Mouse (Mus musculus) yolk sac, embryonic 10.5 days (tissue): ENCODE data around the gene Zc3hav1l.

Experiments
- DNase-seq: peaks from one replicate; pipeline ENCODE4 v3.0.0-alpha.2; 2017; ENCODE audit warnings: low spot score

Zc3hav1l gene

DNA sequence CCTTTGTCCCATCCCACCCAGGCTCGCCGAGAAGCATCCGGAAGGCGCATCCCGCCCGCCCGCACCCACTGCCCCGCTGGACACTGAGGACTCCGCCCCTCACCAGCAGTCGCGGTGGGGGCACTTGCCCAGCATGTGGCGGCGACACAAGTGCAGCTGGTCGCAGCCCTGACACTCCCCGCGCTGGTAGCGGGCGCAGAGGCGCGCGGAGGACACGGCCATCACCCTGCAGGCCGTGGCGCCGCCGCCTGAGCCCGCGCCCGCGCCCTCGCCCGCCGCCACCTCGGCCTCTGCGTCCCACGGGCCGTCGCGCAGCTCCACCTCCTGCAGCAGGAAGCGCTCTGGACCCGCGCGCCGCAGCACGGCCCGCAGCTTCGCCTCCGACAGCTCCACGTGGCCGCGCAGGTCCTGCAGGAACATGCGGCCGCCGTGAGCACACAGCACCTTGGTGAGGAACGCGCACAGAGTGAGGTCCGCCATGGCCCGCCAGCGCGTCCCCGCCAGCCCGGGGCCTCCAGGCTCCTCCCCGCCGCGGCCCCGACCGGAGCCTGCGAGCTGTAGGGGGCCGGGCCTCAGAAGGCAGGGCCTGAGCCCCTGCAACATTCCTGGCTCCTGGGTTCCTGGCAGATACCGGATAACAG is at the start of gene Zc3hav1l:
TSS of gene Zc3hav1l (minus strand) at position 499 of the 641 bp plus-strand sequence.
- DNase-seq, result peak; percentile 89

DNA sequence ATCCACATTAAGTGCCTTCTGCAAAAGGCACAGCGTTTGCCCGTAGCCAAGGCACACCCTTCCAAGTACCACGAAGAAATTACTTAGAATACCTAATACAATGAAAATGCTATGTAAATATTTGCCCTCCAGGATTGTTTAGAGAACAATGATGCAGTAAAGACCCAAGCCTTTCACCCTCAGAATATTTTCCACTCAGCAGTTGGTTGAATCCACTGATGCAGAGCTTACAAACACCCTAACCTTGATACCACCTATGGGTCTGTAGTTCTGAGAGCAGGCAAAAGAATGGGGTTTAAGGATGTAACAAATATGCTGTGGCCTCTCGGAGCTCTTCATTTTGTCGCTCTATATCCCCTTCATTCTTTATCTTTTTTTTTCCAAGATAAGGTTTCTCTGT is 48.8 kb upstream of the Zc3hav1l start:
- no peak for DNase-seq

DNA sequence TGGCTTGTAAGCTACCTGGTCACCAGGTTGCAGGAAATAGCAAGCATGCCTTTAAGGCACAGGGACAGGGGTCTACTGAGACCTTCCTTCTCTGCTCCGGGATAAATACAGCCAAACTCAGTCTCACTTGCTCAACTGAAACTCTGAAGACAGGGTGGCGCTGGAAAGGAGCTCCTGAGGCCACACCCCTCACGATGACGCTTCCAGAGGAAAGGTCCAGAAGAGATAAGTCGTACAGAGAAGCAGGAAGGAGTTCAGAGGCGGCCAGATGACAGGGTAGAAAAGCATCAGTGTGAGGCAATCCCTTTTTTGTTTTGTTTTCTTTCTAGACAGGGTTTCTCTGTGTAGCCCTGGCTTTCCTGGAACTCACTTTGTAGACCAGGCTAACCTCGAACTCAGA is 46.7 kb upstream of the Zc3hav1l start:
- peak; percentile 73 for DNase-seq

- DNase-seq, result no peak
Measured at GRCm38 (mm10) chr6:38344006-38344670, 45.1 kb upstream of the Zc3hav1l start.

- no peak for DNase-seq
Measured at GRCm38 (mm10) chr6:38343581-38343980, 44.5 kb upstream of the Zc3hav1l start.

- DNase-seq, result no peak
Measured at GRCm38 (mm10) chr6:38342666-38342992, 43.6 kb upstream of the Zc3hav1l start.

DNA sequence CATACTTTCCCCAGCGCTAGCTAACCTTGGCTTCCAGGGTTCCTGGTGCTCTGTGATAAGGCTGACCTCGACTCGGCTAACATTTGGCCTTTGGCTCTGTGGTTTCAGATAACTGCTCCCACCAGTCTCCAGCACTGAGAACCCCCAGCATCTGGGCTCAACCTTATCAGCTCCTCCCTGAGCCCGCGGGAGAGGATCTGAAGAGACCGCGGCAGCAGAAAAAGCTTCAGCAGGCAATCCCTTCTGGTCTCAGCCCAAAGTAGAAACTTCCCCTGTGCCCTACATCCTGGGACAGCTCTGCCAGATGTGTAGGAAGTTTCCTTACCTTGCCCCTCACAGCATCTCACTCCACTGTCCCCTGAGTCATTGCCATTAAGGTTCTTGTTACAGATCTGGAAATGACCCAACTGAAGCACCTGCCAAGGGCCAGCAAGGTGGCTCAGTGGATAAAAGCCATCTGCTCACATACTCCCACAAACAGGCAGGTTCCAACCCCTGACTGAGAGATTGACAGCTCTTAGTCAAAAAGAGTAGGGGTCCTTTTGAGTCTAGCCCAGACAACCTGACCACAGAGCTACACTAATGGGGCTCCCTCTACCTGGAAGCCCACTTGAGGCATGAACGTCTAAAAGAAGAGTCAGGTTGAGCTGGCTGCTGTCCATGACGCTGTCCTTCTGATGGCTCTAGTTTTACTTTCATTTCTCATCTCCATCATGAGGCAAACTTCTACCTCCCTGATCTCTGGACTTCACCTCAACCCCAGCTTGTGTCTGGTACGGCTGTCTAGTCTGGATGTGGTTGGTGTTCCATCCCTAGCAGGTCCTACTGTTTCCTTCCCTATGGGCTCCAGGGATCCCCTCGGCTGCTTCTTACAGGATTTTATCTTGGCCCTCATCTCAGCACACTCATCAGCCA is 42.9 kb upstream of the Zc3hav1l start:
- DNase-seq, result peak; percentile 82

DNA sequence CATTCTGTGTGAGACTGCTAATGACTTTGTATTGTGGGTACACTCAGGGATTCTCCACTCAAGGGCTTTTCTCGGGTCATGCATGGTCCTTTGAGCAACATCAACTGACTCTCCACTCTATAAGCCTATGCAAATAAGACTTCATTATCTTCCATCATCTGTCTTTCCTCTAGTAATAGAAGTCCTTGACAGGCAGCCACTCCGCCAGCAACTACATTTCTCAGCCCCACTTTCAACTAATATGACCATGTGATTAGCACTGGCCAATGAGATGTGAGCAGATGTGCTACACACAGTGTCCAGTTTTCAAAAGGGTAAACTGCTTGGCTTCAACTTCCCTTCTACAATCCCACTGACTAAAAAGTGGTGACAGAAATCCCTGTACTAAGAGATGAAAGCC is 40.0 kb upstream of the Zc3hav1l start:
- DNase-seq, result no peak

DNA sequence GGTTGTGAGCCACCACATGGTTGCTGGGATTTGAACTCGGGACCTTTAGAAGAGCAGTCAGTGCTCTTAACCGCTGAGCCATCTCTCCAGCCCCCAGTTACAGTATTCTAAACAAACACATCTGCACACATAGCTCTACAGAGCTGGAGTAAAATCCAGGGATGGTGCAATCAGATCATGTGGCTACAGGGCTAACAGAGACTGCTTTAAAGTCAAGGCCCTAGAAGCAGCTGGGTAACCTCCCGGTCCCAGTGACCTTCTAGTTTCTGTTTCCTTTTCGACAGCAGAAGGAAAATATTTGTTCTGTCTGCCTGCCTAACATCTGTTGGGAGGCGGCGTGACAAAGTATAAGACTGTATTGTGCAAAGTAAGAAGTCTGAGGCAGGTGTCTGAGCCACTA is 38.9 kb upstream of the Zc3hav1l start:
- DNase-seq, result peak; percentile 80

- no peak for DNase-seq
Measured at GRCm38 (mm10) chr6:38337166-38337705, 38.2 kb upstream of the Zc3hav1l start.

DNA sequence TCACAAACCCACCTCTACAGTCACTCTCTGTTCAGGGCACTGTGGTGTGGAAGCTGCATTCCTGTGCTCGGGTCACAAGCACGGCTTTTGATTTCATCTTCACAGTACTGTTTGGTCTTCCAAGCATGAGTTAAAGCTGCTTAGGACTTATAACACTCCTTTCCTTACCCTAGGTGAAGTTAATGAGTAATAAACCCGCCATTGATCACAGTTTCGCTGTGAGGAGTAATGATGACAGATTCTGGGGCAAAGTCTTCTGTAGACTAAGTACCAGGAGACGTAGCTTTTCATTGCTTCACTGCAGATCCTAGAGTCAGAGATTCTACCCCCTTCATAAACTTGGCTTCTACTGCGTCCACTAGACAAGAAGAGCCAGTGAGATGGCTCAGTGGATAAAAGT is 36.2 kb upstream of the Zc3hav1l start:
- DNase-seq, result peak; percentile 56

GRCm38 (mm10) chr6:38326596-38326995 is 27.5 kb upstream of the Zc3hav1l start:
- DNase-seq, result peak; percentile 33

DNA sequence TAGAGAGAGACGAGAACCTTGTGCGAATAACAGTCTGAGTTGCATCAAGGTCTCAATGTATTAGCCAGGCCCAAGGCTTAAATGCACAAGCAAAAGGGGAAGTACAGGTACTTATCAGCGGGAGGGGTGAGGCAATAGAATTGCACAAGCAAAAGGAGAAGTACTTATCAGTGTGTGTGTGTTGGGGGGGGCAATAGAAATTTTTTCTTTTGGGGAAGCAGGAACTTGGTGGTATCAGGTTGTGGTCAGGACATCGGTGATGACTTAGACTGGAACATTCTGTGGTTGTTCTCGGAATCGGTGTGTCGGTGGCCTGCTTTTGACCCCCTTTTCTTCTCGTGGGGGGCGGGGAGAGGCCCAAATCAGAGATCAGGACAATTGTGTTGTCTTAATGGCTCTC is 21.6 kb upstream of the Zc3hav1l start:
- no peak for DNase-seq

DNA sequence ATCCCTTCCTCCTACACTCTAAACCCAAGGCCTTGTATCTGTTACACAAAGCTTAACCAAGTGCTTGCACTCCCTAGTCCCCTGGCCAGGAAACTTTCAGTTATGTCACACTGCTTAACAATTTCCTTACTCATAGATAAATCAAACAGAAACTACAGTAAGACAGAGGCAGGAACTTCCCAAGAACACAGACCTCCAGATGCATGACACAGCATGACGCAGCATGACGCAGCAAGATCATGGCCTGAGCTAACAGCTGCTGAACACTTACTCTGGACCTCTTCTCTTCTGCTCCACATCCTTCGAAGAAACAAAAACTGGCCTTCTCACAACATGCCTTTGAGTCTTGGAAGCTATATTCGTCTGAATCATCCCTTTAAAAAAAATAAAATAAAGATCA is 17.0 kb upstream of the Zc3hav1l start:
- DNase-seq, result no peak

DNA sequence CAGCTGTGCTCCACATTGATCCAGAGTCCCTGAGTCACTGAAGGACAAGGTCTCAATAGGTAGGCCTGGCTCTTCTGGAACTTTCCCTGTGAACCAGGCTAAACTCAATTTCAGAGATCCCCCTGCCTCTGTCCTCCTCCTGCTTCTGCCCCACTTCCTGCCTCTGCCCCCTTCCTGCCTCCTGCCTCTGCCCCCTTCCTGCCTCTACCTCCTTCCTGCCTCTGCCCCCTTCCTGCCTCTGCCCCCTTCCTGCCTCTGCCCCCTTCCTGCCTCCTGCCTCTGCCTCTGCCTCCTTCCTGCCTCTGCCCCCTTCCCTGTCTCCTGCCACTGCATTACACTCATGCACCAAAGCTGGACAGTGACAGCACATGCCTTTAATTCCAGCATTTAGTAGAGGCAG is 10.7 kb upstream of the Zc3hav1l start:
- no peak for DNase-seq

DNA sequence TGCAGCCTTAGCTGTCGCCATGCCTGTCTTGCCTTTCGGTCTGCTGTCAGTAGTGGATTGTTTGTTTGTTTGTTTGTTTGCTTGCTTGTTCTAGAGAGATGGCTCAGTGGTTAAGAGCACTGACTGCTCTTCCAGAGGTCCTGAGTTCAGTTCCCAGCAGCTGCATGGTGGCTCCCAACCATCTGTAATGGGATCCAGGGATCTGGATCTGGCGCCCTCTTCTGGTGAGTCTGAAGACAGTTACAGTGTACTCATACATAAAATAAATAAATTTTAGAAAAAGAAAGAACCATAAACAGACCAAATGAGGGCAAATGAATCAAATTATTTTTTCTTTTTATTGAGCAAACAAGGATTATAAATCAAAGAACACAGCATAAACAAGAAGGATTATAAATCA is 5.9 kb upstream of the Zc3hav1l start:
- DNase-seq, result no peak

GRCm38 (mm10) chr6:38298246-38298635 is 818 bp downstream of the Zc3hav1l start:
- DNase-seq, result peak; percentile 59

- DNase-seq, result no peak
Measured at GRCm38 (mm10) chr6:38297580-38298245, 1.3 kb downstream of the Zc3hav1l start.

DNA sequence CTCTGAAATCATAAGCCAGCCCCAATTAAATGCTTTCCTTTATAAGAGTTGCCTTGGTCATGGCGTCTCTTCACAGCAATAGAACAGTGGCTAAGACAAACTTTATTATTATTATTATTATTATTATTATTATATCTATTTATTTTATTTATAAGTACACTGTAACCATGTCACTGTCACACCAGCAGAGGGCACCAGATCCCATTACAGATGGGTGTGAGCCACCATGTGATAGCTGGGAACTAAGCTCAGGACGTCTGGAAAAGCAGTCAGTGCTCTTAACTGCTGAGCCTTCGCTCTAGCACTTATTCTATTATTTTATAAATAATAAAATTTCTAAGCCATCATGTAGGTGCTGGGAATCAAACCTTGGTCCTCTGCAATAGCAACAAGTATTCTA is 5.4 kb downstream of the Zc3hav1l start:
- DNase-seq, result no peak

DNA sequence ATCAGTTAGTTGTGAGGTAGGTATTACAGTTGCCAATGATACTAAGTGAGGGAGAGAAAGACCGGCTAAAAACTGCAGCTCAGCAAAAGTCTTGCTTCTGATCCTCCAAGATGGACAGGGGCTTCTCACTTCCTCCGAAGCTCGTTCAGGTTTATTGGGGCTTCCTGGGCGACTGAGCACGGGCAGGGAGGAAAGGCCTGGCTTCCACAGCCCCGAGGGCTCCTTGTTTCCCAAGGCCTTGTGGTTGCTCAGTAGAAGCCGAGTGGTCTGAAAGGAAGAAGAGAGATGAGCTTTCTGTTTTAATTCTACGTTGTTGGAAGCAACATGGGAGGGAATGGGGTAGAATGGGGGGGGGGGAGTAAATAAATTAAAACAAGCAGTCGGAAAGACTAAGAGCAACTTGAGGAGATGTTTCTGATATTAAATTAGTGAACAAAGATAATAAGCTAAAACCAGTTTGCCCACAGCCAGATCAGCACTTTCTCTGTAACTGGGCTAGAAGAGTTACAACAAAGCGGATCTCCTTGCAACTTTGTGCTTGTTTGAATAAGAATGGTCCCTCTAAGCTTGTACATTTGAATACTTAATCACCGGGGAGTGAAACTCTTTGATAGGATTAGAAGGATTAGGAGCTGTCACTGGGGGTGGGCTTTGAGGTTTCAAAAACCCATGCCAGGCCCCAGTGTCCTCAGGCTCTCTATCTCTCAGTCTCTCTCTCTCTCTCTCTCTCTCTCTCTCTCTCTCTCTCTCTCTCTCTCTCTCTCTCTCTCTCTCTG is 6.0 kb downstream of the Zc3hav1l start:
- DNase-seq, result no peak

DNA sequence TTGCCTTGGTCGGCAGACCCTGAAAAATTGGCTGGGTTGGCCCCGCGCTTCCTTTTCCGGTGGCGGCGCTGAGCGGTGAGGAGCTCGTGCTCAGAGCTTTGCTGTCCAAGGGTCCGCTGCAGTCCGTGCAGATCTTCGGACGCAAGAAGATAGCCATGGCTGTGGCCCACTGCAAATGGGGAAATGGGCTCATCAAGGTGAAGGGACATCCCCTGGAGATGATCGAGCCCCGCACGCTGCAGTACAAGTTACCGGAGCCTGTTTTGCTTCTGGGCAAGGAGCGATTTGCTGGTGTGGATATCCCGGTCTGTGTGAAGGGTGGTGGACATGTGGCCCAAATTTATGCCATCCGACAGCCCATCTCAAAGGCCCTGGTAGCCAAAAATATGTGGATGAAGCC is 14.6 kb downstream of the Zc3hav1l start:
- no peak for DNase-seq
